Mouse (Mus musculus) heart, adult 2 months (tissue): ENCODE data around the gene Rbm24.

Experiments
- CTCF ChIP-seq: fragments of 200-600 bp; IDR thresholded peaks from 2 replicates; pipeline ENCODE4 v1.8.1; 2022; ENCODE audit warnings: antibody characterized with exemption, mild to moderate bottlenecking, moderate library complexity
- EP300 ChIP-seq: fragments of 200-500 bp; IDR thresholded peaks from 2 replicates; pipeline ENCODE4 v1.6.1; 2011; ENCODE audit warnings: low read depth, low read length, control low read depth; ENCODE audit not compliant: insufficient read depth
- POLR2A ChIP-seq: fragments of 200-500 bp; IDR thresholded peaks from 2 replicates; pipeline ENCODE4 v1.6.1; 2011; ENCODE audit warnings: mild to moderate bottlenecking, low read depth, low read length, control low read depth; ENCODE audit not compliant: insufficient read depth

GRCm38 (mm10) chr13:46462280-46462679, 44.0 kb downstream of the Rbm24 start:
- TF ChIP-seq EP300 (no peak), CTCF (no peak), POLR2A (no peak)
